Mouse (Mus musculus): ENCODE results near the gene 1700003E16Rik.

1700003E16Rik gene

DNA sequence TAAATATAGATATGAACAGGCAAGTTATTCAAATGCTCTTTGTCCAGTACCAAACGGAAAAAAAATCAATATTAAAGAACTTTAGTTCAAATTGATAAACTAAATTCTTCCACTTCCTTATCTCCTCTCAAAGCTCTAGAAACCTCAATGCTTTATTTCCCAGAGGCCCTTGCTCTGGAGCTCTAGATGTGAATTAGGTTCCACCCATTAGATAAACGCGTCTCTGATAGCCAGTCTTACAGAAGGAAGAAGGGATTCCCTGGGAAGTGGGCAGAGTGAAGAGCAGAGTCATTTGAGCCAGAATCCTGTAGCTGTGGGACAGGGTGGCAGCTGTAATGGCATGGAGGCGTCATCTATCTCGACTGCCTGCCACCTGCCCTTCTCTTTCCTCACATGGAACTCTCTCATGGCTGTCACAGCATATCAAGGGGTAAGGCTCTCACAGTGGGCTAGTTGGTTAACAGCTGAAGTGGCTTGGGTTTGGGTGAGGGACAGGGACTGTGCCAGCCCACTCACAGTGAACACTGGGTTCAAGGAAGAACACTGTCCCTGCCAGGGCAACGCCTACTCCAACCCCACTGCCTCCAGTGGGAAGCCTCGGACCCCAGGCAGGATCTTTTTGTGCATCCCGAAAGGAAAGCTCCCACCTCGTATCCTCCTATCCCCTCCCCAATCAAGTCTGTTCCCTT is 51.3 kb downstream of the 1700003E16Rik start:
- DNase-seq: peak in 1 of 2 experiments; percentile 2

DNA sequence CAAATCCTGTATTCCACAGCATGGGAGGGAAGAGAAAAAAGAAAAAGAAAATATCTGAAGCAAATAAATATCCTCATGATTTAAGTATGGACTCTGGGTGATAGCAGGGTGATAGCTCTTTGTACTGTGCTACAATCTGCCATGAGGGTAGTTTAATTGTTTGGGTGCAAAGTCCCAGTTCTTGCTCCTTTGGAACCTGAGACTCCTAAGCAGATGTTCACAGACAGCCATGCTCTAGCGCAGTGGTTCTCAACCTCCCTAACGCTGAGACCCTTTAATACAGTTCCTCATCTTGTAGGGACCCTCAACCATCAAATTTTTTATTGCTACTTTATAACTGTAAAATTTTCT is 51.8 kb downstream of the 1700003E16Rik start:
- DNase-seq: no peak

DNA sequence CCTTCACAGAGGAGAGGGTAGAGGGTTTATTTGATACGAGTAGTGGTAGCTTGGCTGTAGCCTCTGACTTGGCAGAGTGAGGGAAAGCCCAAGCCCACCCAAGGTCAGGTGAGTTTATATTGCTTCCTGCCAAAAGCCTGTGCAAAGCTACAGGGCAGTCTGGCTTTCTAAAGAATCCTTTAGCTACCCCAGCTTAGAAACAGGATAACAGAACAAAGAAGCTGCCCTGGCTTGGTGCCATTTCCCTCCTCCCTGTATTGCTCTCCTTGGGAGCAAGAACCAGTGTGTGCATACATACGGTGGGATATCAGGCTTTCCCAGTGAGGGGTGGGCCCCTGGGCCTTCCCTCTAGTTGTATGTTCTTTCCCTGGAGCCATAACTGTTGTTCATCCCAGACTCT is 54.3 kb downstream of the 1700003E16Rik start:
- peak in 1 of 2 experiments; percentile 5 for DNase-seq

DNA sequence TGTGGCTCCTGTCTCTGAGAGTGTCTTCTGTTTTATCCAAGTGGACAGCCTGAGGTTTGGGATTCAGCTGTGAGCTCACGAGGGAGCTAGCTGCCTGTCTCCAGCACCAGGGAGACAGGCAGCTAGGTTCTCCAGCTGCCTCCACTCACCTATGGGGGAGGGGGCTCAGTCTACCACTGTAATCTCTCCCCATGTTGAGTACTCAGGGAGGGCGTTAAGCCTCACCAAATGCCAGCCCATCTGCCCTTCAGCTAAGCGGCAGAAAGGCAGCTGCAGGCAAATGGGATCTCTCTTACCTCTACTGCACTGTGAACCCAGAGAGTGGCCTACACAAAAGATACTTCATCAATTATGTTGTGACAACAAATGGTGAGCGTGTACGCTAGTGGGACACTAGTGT is 55.3 kb downstream of the 1700003E16Rik start:
- DNase-seq: no peak

All from cerebellum, postnatal 25 days (tissue).